Mouse (Mus musculus) heart, postnatal 10 days (tissue): ENCODE data around the gene Psma1. TPM values are rescaled to one million over a fixed set of nuclear protein-coding genes. Genes with fewer than 3 reads are reported as not detected.
A peak's percentile ranks its signal among the peaks of the same experiment; 100 is the strongest.

Experiments
- DNase-seq, 2 experiments: peaks; one replicate each; pipeline ENCODE4 v3.0.0; 2021
- intact Hi-C: fragments of 180-260 bp; cut with DNase I; formaldehyde crosslinking; loops from one replicate; pipeline ENCODE4 v1.15.1; 2025
- total RNA-seq, 2 experiments: library from RNA; stranded (reverse); gene quantifications; 2 replicates each; pipeline ENCODE4 v1.2.3; 2021

Psma1 gene
- total RNA-seq, 2 experiments from 2014 or later: 143 to 147 TPM

GRCm38 (mm10) chr7:114281671-114282070 is 5.8 kb upstream of the Psma1 start:
- intact Hi-C loops: loop anchor here (10.0 kb wide), 1 partner anchor 283 kb away; the partner anchor contains the start of gene Cyp2r1
- peak; percentile 34 to 53 for DNase-seq

GRCm38 (mm10) chr7:114275372-114276004 is 430 bp downstream of the Psma1 start:
- intact Hi-C loops: loop anchor here (2.0 to 5.0 kb wide), 4 partner anchors 21 to 362 kb away; partner anchors contain the start of genes Calca, Copb1 and Pde3b
- no peak for DNase-seq

- no peak for DNase-seq
- intact Hi-C loops: no loop called here
These were observed 7.5 kb downstream of the Psma1 start for GRCm38 (mm10) chr7:114268446-114268845.

GRCm38 (mm10) chr7:114253885-114254833 is 21.8 kb downstream of the Psma1 start, which contains the start of gene Copb1:
Gene Copb1, minus strand, starts transcription at chr7:114254711.
- intact Hi-C loops: loop anchor here (2.0 kb wide), 1 partner anchor 21 kb away; no protein-coding TSS in a partner anchor
- DNase-seq: peak; percentile 95 to 96

- intact Hi-C loops: loop anchor here (2.0 kb wide), 1 partner anchor 15 kb away; no protein-coding TSS in a partner anchor
- no peak for DNase-seq
These were observed 24.2 kb downstream of the Psma1 start for GRCm38 (mm10) chr7:114251684-114252083.

- DNase-seq: no peak
- intact Hi-C loops: no loop called here
These were observed 41.9 kb downstream of the Psma1 start for GRCm38 (mm10) chr7:114233980-114234379.

GRCm38 (mm10) chr7:114232982-114233381 is 42.9 kb downstream of the Psma1 start:
- intact Hi-C loops: no loop called here
- DNase-seq: no peak

- DNase-seq: no peak
- intact Hi-C loops: no loop called here
These were observed 44.1 kb downstream of the Psma1 start for GRCm38 (mm10) chr7:114231857-114232256.

DNA sequence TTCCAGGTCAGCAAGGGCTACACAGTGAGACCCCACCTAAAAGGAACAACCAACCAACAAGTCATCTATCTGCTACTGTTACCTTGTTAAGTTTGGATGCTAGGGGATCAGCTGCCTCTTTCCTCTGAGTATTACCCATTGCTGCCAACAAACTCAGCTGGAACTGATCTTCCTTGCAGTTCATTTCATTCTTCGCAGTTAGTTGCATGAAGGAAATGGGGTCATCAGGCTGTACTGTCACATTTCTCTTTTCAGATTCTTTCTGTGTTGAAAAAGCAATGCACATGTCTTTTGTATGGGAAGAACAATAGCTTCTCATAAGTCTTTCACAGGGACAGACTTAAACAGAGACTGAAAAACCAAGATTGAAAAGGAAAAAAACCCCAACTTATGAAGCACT is 49.4 kb downstream of the Psma1 start:
- DNase-seq: no peak
- intact Hi-C loops: no loop called here

GRCm38 (mm10) chr7:114220433-114220832 is 55.5 kb downstream of the Psma1 start:
- no peak for DNase-seq

DNA sequence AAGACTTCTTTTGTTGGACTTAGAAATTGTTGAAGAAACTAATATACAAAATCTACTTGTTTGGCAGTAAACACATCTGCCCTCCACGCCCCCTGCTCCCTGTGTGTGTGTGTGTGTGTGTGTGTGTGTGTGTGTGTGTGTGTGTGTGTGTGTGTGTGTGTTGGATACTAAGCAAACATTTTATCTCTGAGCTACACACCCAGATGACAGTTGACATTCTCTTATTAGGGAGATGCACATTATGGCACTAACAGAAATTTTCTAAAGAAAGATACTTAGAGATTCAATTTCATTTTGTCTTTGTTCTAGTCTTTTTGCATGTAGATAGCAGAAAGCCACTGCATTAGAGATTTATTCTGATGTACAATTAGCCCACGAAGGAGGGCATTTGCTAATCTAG is 59.0 kb downstream of the Psma1 start:
- intact Hi-C loops: loop anchor here (10.0 kb wide), 1 partner anchor 452 kb away; the partner anchor contains the start of gene Spon1

More at GRCm38 (mm10) chr7:114220433-114220832, 55.5 kb downstream of the Psma1 start:
- intact Hi-C loops: no loop called here

More for the DNA sequence above, 59.0 kb downstream of the Psma1 start:
- no peak for DNase-seq

Other genes starting within 250 kb of the Psma1 start
- gene Rras2, start 158.3 kb downstream of the Psma1 start, total RNA-seq: 10 to 100 TPM; 50.2 to 66.9 TPM
- 10 to 100 TPM; 63.3 to 68.6 TPM for gene Copb1, start 21.4 kb downstream of the Psma1 start, total RNA-seq
- gene Pde3b, start 139.2 kb upstream of the Psma1 start, total RNA-seq: 10 to 100 TPM in 1 of 2 experiments, 1 to 10 TPM in 1; 9.1 to 13.9 TPM